Mouse (Mus musculus) liver, embryonic 14.5 days (tissue): ENCODE measurements at regions not wholly inside any gene's neighbourhood (a gene's known extent, or its start where the extent isn't known, plus 50 kb on each side); places are given as distances from the start of the nearest gene placed in this dataset.

Experiments used
- CTCF ChIP-seq: IDR thresholded peaks from 2 replicates; pipeline ENCODE4 v1.5.1; 2016; ENCODE audit warnings: antibody characterized with exemption, low read depth, control low read depth
- EP300 ChIP-seq: IDR thresholded peaks from 2 replicates; pipeline ENCODE4 v1.6.1; 2016; ENCODE audit warnings: antibody characterized with exemption, low read depth

DNA sequence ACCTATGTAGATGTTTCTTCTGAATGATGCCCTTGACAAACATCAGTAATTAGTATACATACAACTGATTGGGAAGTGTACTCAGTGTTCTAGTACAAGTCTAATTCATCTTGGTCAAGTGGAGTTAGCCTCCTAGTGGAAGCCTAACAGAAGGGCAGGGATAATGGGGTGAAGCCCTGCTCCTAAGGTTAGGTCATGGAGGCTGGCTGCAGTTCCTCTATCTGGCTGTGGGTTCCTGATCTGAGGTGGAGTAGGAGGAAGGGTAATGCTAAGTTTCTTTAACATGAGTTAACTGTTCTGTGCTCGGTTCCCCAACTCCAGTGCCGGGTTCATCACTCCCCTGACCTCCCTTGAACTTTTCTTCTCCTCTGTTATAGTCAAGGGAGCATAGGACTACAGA, 281.1 kb upstream of the Tle3 start:
- TF ChIP-seq CTCF (no peak), EP300 (no peak)
